Mouse (Mus musculus): Measurements from ENCODE around the gene Fam189a1.

DNA sequence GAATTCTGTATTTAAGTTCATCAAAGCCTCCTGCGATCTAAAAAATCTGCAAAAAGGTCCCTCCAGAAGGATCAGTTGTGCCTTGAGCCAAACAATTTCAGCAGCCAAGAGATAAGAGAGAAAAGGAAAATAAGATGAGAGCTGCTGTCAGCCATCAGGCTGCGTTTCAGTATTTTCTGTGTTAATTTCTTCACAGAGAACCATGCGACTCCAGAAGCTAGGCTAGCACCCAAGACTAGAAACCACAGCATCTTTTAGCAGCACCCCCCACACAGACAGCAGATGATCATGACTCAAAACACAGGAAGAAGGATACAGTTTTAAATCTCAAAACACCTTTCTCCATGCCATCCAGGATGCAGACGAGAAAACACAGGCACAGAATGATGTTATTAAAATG lies 281.4 kb downstream of the Fam189a1 start:
- TF ChIP-seq CTCF (IDR thresholded peaks at IDR 0.05; ENCODE audit: low read depth) = no peak
- TF ChIP-seq EP300 (IDR thresholded peaks at IDR 0.05; ENCODE audit: low read depth) = no peak

All from liver, embryonic 14.5 days (tissue).